Mouse (Mus musculus) kidney, adult 2 months (tissue): ENCODE measurements around the gene Dpp4. TPM values are rescaled to one million over a fixed set of nuclear protein-coding genes. Genes with fewer than 3 reads are reported as not detected.

Experiments used
- DNase-seq: peaks from one replicate; pipeline ENCODE4 v3.0.0; 2021
- H3K27ac ChIP-seq: fragments of 200-500 bp; 2 replicates; pipeline ENCODE4 v1.5.1; 2012; ENCODE audit warnings: low read depth, low read length, control low read depth, inconsistent platforms; ENCODE audit not compliant: insufficient read depth
- H3K27me3 ChIP-seq: fragments of 200-500 bp; replicated peaks from 2 replicates; pipeline ENCODE4 v1.6.1; 2012; ENCODE audit warnings: mild to moderate bottlenecking, moderate library complexity, low read length, inconsistent platforms; ENCODE audit not compliant: control insufficient read depth, insufficient read depth
- H3K36me3 ChIP-seq: fragments of 200-500 bp; 2 replicates; pipeline ENCODE4 v1.6.1; 2012; ENCODE audit warnings: mild to moderate bottlenecking, moderate library complexity, low read length, inconsistent platforms; ENCODE audit not compliant: control insufficient read depth, insufficient read depth
- H3K4me1 ChIP-seq: fragments of 200-500 bp; 2 replicates; pipeline ENCODE4 v1.6.1; 2011; ENCODE audit warnings: low read length; ENCODE audit not compliant: control insufficient read depth, insufficient read depth
- H3K4me3 ChIP-seq: fragments of 200-500 bp; 2 replicates; pipeline ENCODE4 v1.5.1; 2011; ENCODE audit warnings: mild to moderate bottlenecking, low read depth, low read length, control low read depth; ENCODE audit not compliant: insufficient read depth
- CTCF ChIP-seq: fragments of 200-500 bp; conservative IDR thresholded peaks from 2 replicates; pipeline ENCODE4 v1.5.1; 2011; ENCODE audit warnings: low read depth, mild to moderate bottlenecking, control low read depth, low read length, moderate library complexity, mixed read lengths; ENCODE audit not compliant: insufficient read depth, insufficient read length
- POLR2A ChIP-seq: fragments of 200-500 bp; IDR thresholded peaks from one replicate; pipeline ENCODE4 v1.6.1; 2011; ENCODE audit warnings: low read depth, low read length, control low read depth
- WGBS: fragments of 180-500 bp; shearing (Covaris S2); methylation state at CpG from one replicate; pipeline ENCODE4 v1.1.7; 2018; 5-methylcytosine and 5-hydroxymethylcytosine counted together
- polyA plus RNA-seq: library from polyadenylated mRNA; depleted of rRNA; stranded (reverse); fragments of >200 nt; gene quantifications from 2 replicates; pipeline ENCODE4 v1.2.3, GENCODE M21; 2012

Gene Dpp4
- polyA plus RNA-seq, 1 experiment: 24.0 TPM

- TF ChIP-seq CTCF: no peak
- TF ChIP-seq POLR2A: no peak
- WGBS: 91% methylated on average over 3 of the region's 3 CpGs
- Histone ChIP-seq H3K36me3 (no peaks in the 10 kb centered on the region), H3K4me3 (no peak overlapping the region), H3K27ac (peak overlapping the region; percentile 16; the same call in 1 of the 2 replicates), H3K27me3 (no peaks in the 10 kb centered on the region), H3K4me1 (peaks cover 10% of the 10 kb centered on the region; the same call in 1 of the 2 replicates)
- no peak for DNase-seq
Measured at GRCm38 (mm10) chr2:62394800-62395199, 17.2 kb downstream of the Dpp4 start.

- H3K27ac ChIP-seq: no peak overlapping the region
- no peak for DNase-seq
- H3K4me3 ChIP-seq: no peak overlapping the region
- TF ChIP-seq POLR2A (no peak), CTCF (no peak)
- H3K4me1 ChIP-seq: peaks cover 9% of the 10 kb centered on the region; the same call in 1 of the 2 replicates
- H3K27me3 ChIP-seq: no peaks in the 10 kb centered on the region
- WGBS: 60% methylated on average over 3 of the region's 3 CpGs
- no peaks in the 10 kb centered on the region for H3K36me3 ChIP-seq
Measured at GRCm38 (mm10) chr2:62392098-62392497, 19.9 kb downstream of the Dpp4 start.

GRCm38 (mm10) chr2:62390961-62391461 is 21.0 kb downstream of the Dpp4 start:
- no peaks in the 10 kb centered on the region; the same call in 1 of the 2 replicates for H3K36me3 ChIP-seq
- no peak overlapping the region; the same call in 1 of the 2 replicates for H3K27ac ChIP-seq
- WGBS: 62% methylated on average over 12 of the region's 12 CpGs
- peaks cover 9% of the 10 kb centered on the region; the same call in 1 of the 2 replicates for H3K4me1 ChIP-seq
- TF ChIP-seq CTCF: no peak
- no peak for TF ChIP-seq POLR2A
- H3K4me3 ChIP-seq: no peak overlapping the region
- DNase-seq: peak; percentile 31
- H3K27me3 ChIP-seq: no peaks in the 10 kb centered on the region

- TF ChIP-seq POLR2A: no peak
- no peaks in the 10 kb centered on the region for H3K27me3 ChIP-seq
- no peak overlapping the region for H3K27ac ChIP-seq
Measured at GRCm38 (mm10) chr2:62390305-62390704, 21.7 kb downstream of the Dpp4 start.

GRCm38 (mm10) chr2:62388841-62389240 is 23.2 kb downstream of the Dpp4 start:
- Histone ChIP-seq H3K4me1 (0 out of 2 replicates have a peak, but pooled peaks cover 4% of the 10 kb centered on the region), H3K27ac (no peak overlapping the region), H3K4me3 (no peak overlapping the region), H3K36me3 (no peaks in the 10 kb centered on the region; the same call in 1 of the 2 replicates), H3K27me3 (no peaks in the 10 kb centered on the region)
- TF ChIP-seq POLR2A (no peak), CTCF (no peak)
- 82% methylated on average over 4 of the region's 4 CpGs for WGBS
- DNase-seq: no peak

More at GRCm38 (mm10) chr2:62390305-62390704, 21.7 kb downstream of the Dpp4 start:
- Histone ChIP-seq H3K36me3 (no peaks in the 10 kb centered on the region; the same call in 1 of the 2 replicates), H3K4me3 (no peak overlapping the region), H3K4me1 (peaks cover 9% of the 10 kb centered on the region; the same call in 1 of the 2 replicates)
- WGBS: 74% methylated on average over 3 of the region's 3 CpGs
- DNase-seq: no peak

- no peak overlapping the region for H3K4me3 ChIP-seq
- H3K27me3 ChIP-seq: no peaks in the 10 kb centered on the region
- no peaks in the 10 kb centered on the region for H3K4me1 ChIP-seq
- no peak for DNase-seq
- no peak overlapping the region for H3K27ac ChIP-seq
- no peaks in the 10 kb centered on the region; the same call in 1 of the 2 replicates for H3K36me3 ChIP-seq
- WGBS: 40% methylated on average over 4 of the region's 4 CpGs
- TF ChIP-seq POLR2A (no peak), CTCF (no peak)
Measured at GRCm38 (mm10) chr2:62383196-62383595, 28.8 kb downstream of the Dpp4 start.

GRCm38 (mm10) chr2:62382440-62382839 is 29.6 kb downstream of the Dpp4 start:
- Histone ChIP-seq H3K27ac (no peak overlapping the region), H3K4me1 (no peaks in the 10 kb centered on the region), H3K4me3 (no peak overlapping the region), H3K36me3 (no peaks in the 10 kb centered on the region; the same call in 1 of the 2 replicates), H3K27me3 (no peaks in the 10 kb centered on the region)
- no peak for TF ChIP-seq CTCF
- no peak for TF ChIP-seq POLR2A
- 73% methylated on average over 5 of the region's 5 CpGs for WGBS
- DNase-seq: no peak

GRCm38 (mm10) chr2:62381756-62382155 is 30.3 kb downstream of the Dpp4 start:
- Histone ChIP-seq H3K27me3 (no peaks in the 10 kb centered on the region), H3K27ac (no peak overlapping the region), H3K36me3 (no peaks in the 10 kb centered on the region; the same call in 1 of the 2 replicates), H3K4me1 (no peaks in the 10 kb centered on the region), H3K4me3 (no peak overlapping the region)
- WGBS: 63% methylated on average over 6 of the region's 6 CpGs
- no peak for DNase-seq
- TF ChIP-seq POLR2A (no peak), CTCF (no peak)
